Mouse (Mus musculus) forebrain, postnatal 0 days (tissue): Measurements from ENCODE around the gene Majin. TPM values are rescaled to one million over a fixed set of nuclear protein-coding genes. Genes with fewer than 3 reads are reported as not detected.

ENCODE experiments used
- ATAC-seq: fragments of 200-750 bp; cut with Nextera tagmentation; 2 replicates; pipeline ENCODE4 v1.8.0; 2017; ENCODE audit warnings: mild to moderate bottlenecking, moderate library complexity
- DNase-seq: peaks from one replicate; pipeline ENCODE4 v3.0.0-alpha.2; 2015
- H3K27ac ChIP-seq: fragments of 300-500 bp; sonication (generic); 2 replicates; pipeline ENCODE4 v1.5.1; 2014; ENCODE audit warnings: low read depth, mild to moderate bottlenecking, antibody characterized with exemption, low read length, moderate library complexity, mixed read lengths
- H3K27me3 ChIP-seq: fragments of 300-500 bp; sonication (generic); 2 replicates; pipeline ENCODE4 v1.6.1; 2014; ENCODE audit warnings: mild to moderate bottlenecking, low read length, mixed read lengths; ENCODE audit not compliant: insufficient read depth
- H3K36me3 ChIP-seq: fragments of 300-500 bp; sonication (generic); 2 replicates; pipeline ENCODE4 v1.6.1; 2014; ENCODE audit warnings: mild to moderate bottlenecking, moderate library complexity; ENCODE audit not compliant: insufficient read depth
- H3K4me1 ChIP-seq: fragments of 300-500 bp; sonication (generic); 2 replicates; pipeline ENCODE4 v1.6.1; 2014; ENCODE audit warnings: antibody characterized with exemption; ENCODE audit not compliant: insufficient read depth
- H3K4me2 ChIP-seq: fragments of 300-500 bp; sonication (generic); 2 replicates; pipeline ENCODE4 v1.6.1; 2014; ENCODE audit warnings: low read depth, mild to moderate bottlenecking, moderate library complexity
- H3K4me3 ChIP-seq: fragments of 300-500 bp; sonication (generic); 2 replicates; pipeline ENCODE4 v1.5.1; 2014; ENCODE audit warnings: low read depth, low read length, mixed read lengths
- H3K9ac ChIP-seq: fragments of 300-500 bp; sonication (generic); 2 replicates; pipeline ENCODE4 v1.6.1; 2014; ENCODE audit warnings: mild to moderate bottlenecking
- H3K9me3 ChIP-seq: fragments of 300-500 bp; sonication (generic); 2 replicates; pipeline ENCODE4 v1.6.1; 2016; ENCODE audit warnings: low read length
- CTCF ChIP-seq: sonication (generic); IDR thresholded peaks from 2 replicates; pipeline ENCODE4 v1.5.1; 2016; ENCODE audit warnings: antibody characterized with exemption, control low read depth, low read depth
- WGBS: fragments of 180-500 bp; shearing (Covaris S2); extraction: QIAGEN DNeasy Blood & Tissue Kit; methylation state at CpG from one replicate; pipeline ENCODE4 v1.1.7; 2014; 5-methylcytosine and 5-hydroxymethylcytosine counted together
- polyA plus RNA-seq: library from polyadenylated mRNA; unstranded; fragments of >200 nt; fragmentation: Nextera tagmentation; extraction: Ambion mirVana; gene quantifications from 2 replicates; pipeline ENCODE4 v1.2.1, GENCODE M21; 2015
- total RNA-seq: library from RNA; depleted of rRNA; stranded (reverse); fragments of >200 nt; gene quantifications from 2 replicates; pipeline ENCODE4 v1.2.3, GENCODE M21; 2014

Majin gene
- total and polyA plus RNA-seq, 2 experiments from 2014 or later = not detected

GRCm38 (mm10) chr19:6262222-6262621 is 78.0 kb downstream of the Majin start:
- 57% methylated on average over 7 of the region's 7 CpGs for WGBS
- no peak overlapping the region for H3K4me2 ChIP-seq
- H3K4me1 ChIP-seq = no peaks in the 10 kb centered on the region
- DNase-seq (peak; percentile 57), ATAC-seq (peak; percentile 54)
- TF ChIP-seq CTCF = peak; percentile 93
- H3K9ac ChIP-seq = no peak overlapping the region
- no peaks in the 10 kb centered on the region for H3K9me3 ChIP-seq
- H3K4me3 ChIP-seq = no peak overlapping the region
- peaks cover 45% of the 10 kb centered on the region for H3K36me3 ChIP-seq
- H3K27me3 ChIP-seq = no peaks in the 10 kb centered on the region
- H3K27ac ChIP-seq = no peak overlapping the region

GRCm38 (mm10) chr19:6262839-6263433 is 78.7 kb downstream of the Majin start:
- Histone ChIP-seq H3K4me1 (no peaks in the 10 kb centered on the region; the same call in 1 of the 2 replicates), H3K4me2 (no peak overlapping the region), H3K27me3 (no peaks in the 10 kb centered on the region), H3K9me3 (no peaks in the 10 kb centered on the region), H3K36me3 (peaks cover 38% of the 10 kb centered on the region), H3K9ac (no peak overlapping the region), H3K27ac (0 out of 2 replicates have a peak overlapping the region, but pooled peaks have one; percentile 21), H3K4me3 (no peak overlapping the region)
- DNase-seq (no peak), ATAC-seq (no peak)
- no peak for TF ChIP-seq CTCF
- WGBS = 91% methylated on average over 8 of the region's 8 CpGs

- ATAC-seq (no peak), DNase-seq (no peak)
- Histone ChIP-seq H3K9ac (no peak overlapping the region), H3K4me2 (no peak overlapping the region), H3K4me3 (no peak overlapping the region), H3K9me3 (no peaks in the 10 kb centered on the region), H3K27ac (no peak overlapping the region), H3K27me3 (no peaks in the 10 kb centered on the region), H3K4me1 (no peaks in the 10 kb centered on the region; the same call in 1 of the 2 replicates), H3K36me3 (peaks cover 26% of the 10 kb centered on the region)
- TF ChIP-seq CTCF = no peak
- 76% methylated on average over 9 of the region's 9 CpGs for WGBS
Measured at GRCm38 (mm10) chr19:6264200-6264599, 80.0 kb downstream of the Majin start.

- DNase-seq (no peak), ATAC-seq (no peak)
- Histone ChIP-seq H3K36me3 (peaks cover 22% of the 10 kb centered on the region), H3K4me1 (no peaks in the 10 kb centered on the region; the same call in 1 of the 2 replicates), H3K9me3 (no peaks in the 10 kb centered on the region), H3K27me3 (no peaks in the 10 kb centered on the region), H3K4me3 (no peak overlapping the region), H3K27ac (no peak overlapping the region), H3K4me2 (no peak overlapping the region), H3K9ac (no peak overlapping the region)
- 87% methylated on average over 8 of the region's 8 CpGs for WGBS
- TF ChIP-seq CTCF = no peak
Measured at GRCm38 (mm10) chr19:6264945-6265344, 80.8 kb downstream of the Majin start.

- DNase-seq = no peak
- Histone ChIP-seq H3K4me1 (no peaks in the 10 kb centered on the region; the same call in 1 of the 2 replicates), H3K27ac (no peak overlapping the region), H3K4me2 (no peak overlapping the region), H3K9me3 (no peaks in the 10 kb centered on the region), H3K27me3 (no peaks in the 10 kb centered on the region), H3K9ac (no peak overlapping the region), H3K36me3 (peaks cover 18% of the 10 kb centered on the region), H3K4me3 (no peak overlapping the region)
- TF ChIP-seq CTCF = peak; percentile 18; the same call in 1 of the 2 replicates
- no peak for ATAC-seq
- 63% methylated on average over 6 of the region's 6 CpGs for WGBS
Measured at GRCm38 (mm10) chr19:6265727-6266182, 81.6 kb downstream of the Majin start.

- no peaks in the 10 kb centered on the region; the same call in 1 of the 2 replicates for H3K4me1 ChIP-seq
- no peak overlapping the region for H3K4me3 ChIP-seq
- ATAC-seq (no peak), DNase-seq (no peak)
- no peaks in the 10 kb centered on the region for H3K9me3 ChIP-seq
- no peak overlapping the region for H3K27ac ChIP-seq
- TF ChIP-seq CTCF = no peak
- H3K27me3 ChIP-seq = no peaks in the 10 kb centered on the region
- H3K9ac ChIP-seq = no peak overlapping the region
- H3K4me2 ChIP-seq = no peak overlapping the region
- WGBS = 55% methylated on average over 11 of the region's 11 CpGs
- H3K36me3 ChIP-seq = no peaks in the 10 kb centered on the region
Measured at GRCm38 (mm10) chr19:6267306-6268169, 83.3 kb downstream of the Majin start.

DNA sequence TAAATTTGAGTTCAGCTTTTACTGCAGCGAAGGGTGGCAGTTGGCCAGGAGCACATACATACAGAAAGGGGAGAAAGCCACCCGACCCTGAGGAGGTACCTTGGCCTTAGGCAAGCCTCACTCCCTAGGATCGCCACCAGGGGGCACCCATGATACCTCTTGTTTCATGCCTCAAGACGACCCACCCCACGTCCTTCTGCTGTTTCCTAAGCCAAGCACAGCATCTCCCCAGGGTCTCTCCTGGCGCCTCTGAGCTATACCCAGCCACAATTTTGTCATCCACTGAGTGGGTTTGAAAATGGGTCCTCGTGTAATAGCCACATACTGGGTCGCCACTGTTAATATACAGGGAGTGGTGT is 84.0 kb downstream of the Majin start:
- TF ChIP-seq CTCF = peak; percentile 92
- peak; percentile 86 for ATAC-seq
- peak; percentile 82 for DNase-seq

More for the DNA sequence above, 84.0 kb downstream of the Majin start:
- H3K27ac ChIP-seq = no peak overlapping the region
- 18% methylated on average over 8 of the region's 8 CpGs for WGBS
- H3K9me3 ChIP-seq = no peaks in the 10 kb centered on the region
- H3K36me3 ChIP-seq = no peaks in the 10 kb centered on the region
- H3K9ac ChIP-seq = no peak overlapping the region
- H3K4me3 ChIP-seq = no peak overlapping the region
- H3K4me2 ChIP-seq = no peak overlapping the region
- H3K27me3 ChIP-seq = no peaks in the 10 kb centered on the region
- no peaks in the 10 kb centered on the region; the same call in 1 of the 2 replicates for H3K4me1 ChIP-seq
